In genomic region chr3:33048304-33048703, GRCm38 (mm10) we compare ENCODE assay signal across 17 mouse cellular contexts.
DNase-seq lines count a peak whose midpoint lies in the region; ATAC-seq lines count a peak whose summit lies in the region.
"Had no signal": no experiment of that assay in that cellular context is flagged by ENCODE, and none has a peak within 500 bp of the region (broad histone marks: within the 10 kb centered on the region; RNA-seq: fewer than 3 reads in every experiment).

No protein-coding gene starts in this region.

- no peak overlapping the region for H3K4me3 ChIP-seq in hindbrain, embryonic 10.5 days
- H3K4me3 ChIP-seq in hindbrain, embryonic 14.5 days (replicated peaks; ENCODE audit: low read length) = no peak overlapping the region
- H3K4me3 ChIP-seq in neural tube, embryonic 12.5 days = no peak overlapping the region
- H3K4me3 ChIP-seq: gastrocnemius, adult 2 months; heart, adult 2 months; intestine, embryonic 15.5 days; liver, embryonic 12.5 days; lung, embryonic 15.5 days had no signal

- H3K4me2 ChIP-seq in hindbrain, embryonic 14.5 days (replicated peaks) = no peak overlapping the region
- no peak overlapping the region for H3K4me2 ChIP-seq in neural tube, embryonic 12.5 days (replicated peaks)
- H3K4me2 ChIP-seq: intestine, embryonic 15.5 days; liver, embryonic 12.5 days; lung, embryonic 15.5 days had no signal

- no peaks in the 10 kb centered on the region for H3K27me3 ChIP-seq in hindbrain, embryonic 10.5 days (ENCODE audit: insufficient read depth, poor library complexity, severe bottlenecking)
- no peaks in the 10 kb centered on the region for H3K27me3 ChIP-seq in hindbrain, embryonic 14.5 days (ENCODE audit: control insufficient read depth, insufficient read depth, low read length)
- H3K27me3 ChIP-seq in neural tube, embryonic 12.5 days (replicated peaks) = no peaks in the 10 kb centered on the region
- H3K27me3 ChIP-seq: intestine, embryonic 15.5 days; liver, embryonic 12.5 days; lung, embryonic 15.5 days had no signal

- ATAC-seq in frontal cortex, adult (ENCODE audit: low TSS enrichment) = peak; percentile 48
- ATAC-seq in hindbrain, embryonic 14.5 days (ENCODE audit: low FRiP score) = peak; percentile 54
- 0 out of 2 replicates have a peak, but pooled peaks have one; percentile 14 for ATAC-seq in neural tube, embryonic 12.5 days (ENCODE audit: low FRiP score, low read depth)
- ATAC-seq: CD4-positive, CD25-positive, alpha-beta regulatory T cell, adult 4 months; intestine, embryonic 15.5 days; liver, embryonic 12.5 days had no signal

- WGBS in hindbrain, embryonic 10.5 days = 55% methylated on average over 5 of the region's 5 CpGs
- WGBS in hindbrain, embryonic 14.5 days = 39% methylated on average over 5 of the region's 5 CpGs
- WGBS in neural tube, embryonic 12.5 days = 48% methylated on average over 5 of the region's 5 CpGs

- H3K27ac ChIP-seq in hindbrain, embryonic 10.5 days = peak overlapping the region; percentile 53; the same call in 1 of the 2 replicates
- H3K27ac ChIP-seq in hindbrain, embryonic 14.5 days = peak overlapping the region; percentile 18
- H3K27ac ChIP-seq in neural tube, embryonic 12.5 days = no peak overlapping the region
- H3K27ac ChIP-seq: gastrocnemius, adult 2 months; heart, adult 2 months; intestine, embryonic 15.5 days; kidney, postnatal 0 days; liver, embryonic 12.5 days; lung, embryonic 15.5 days had no signal

- no peaks in the 10 kb centered on the region for H3K9me3 ChIP-seq in hindbrain, embryonic 10.5 days
- H3K9me3 ChIP-seq in hindbrain, embryonic 14.5 days (ENCODE audit: control insufficient read depth, low read length) = no peaks in the 10 kb centered on the region
- no peaks in the 10 kb centered on the region for H3K9me3 ChIP-seq in neural tube, embryonic 12.5 days
- H3K9me3 ChIP-seq: intestine, embryonic 15.5 days; liver, embryonic 12.5 days; lung, embryonic 15.5 days had no signal

- H3K4me1 ChIP-seq in hindbrain, embryonic 10.5 days (replicated peaks) = peaks cover 13% of the 10 kb centered on the region; the same call in 1 of the 2 replicates
- peaks cover 6% of the 10 kb centered on the region; the same call in 1 of the 2 replicates for H3K4me1 ChIP-seq in hindbrain, embryonic 14.5 days (replicated peaks; ENCODE audit: control insufficient read depth, insufficient read depth, low read length)
- no peaks in the 10 kb centered on the region for H3K4me1 ChIP-seq in neural tube, embryonic 12.5 days
- H3K4me1 ChIP-seq: intestine, embryonic 15.5 days; liver, embryonic 12.5 days; lung, embryonic 15.5 days had no signal

- H3K9ac ChIP-seq in hindbrain, embryonic 14.5 days = no peak overlapping the region
- no peak overlapping the region for H3K9ac ChIP-seq in neural tube, embryonic 12.5 days
- H3K9ac ChIP-seq: intestine, embryonic 15.5 days; liver, embryonic 12.5 days; lung, embryonic 15.5 days had no signal

- H3K36me3 ChIP-seq in hindbrain, embryonic 10.5 days = no peaks in the 10 kb centered on the region
- H3K36me3 ChIP-seq in hindbrain, embryonic 14.5 days (replicated peaks; ENCODE audit: control insufficient read depth, insufficient read depth) = no peaks in the 10 kb centered on the region
- H3K36me3 ChIP-seq in neural tube, embryonic 12.5 days = no peaks in the 10 kb centered on the region
- H3K36me3 ChIP-seq: intestine, embryonic 15.5 days; liver, embryonic 12.5 days; lung, embryonic 15.5 days had no signal

- no peak for DNase-seq in frontal cortex, adult 2 months (ENCODE audit: extremely low spot score in 1 of 2, low spot score in 1 of 2)
- DNase-seq in hindbrain, embryonic 10.5 days (ENCODE audit: low spot score) = peak; percentile 23
- no peak for DNase-seq in hindbrain, embryonic 14.5 days (ENCODE audit: low spot score)
- DNase-seq in urinary bladder, adult 18-20 months (ENCODE audit: low spot score in 2 of 2) = no peak
- DNase-seq in kidney, adult 18-20 months = no peak
- DNase-seq: adrenal gland, adult 2 months; cerebellum, adult 18-20 months; gastrocnemius, adult 2 months; heart, adult 2 months; right cerebral cortex, postnatal 25 days had no signal
